Mouse (Mus musculus) liver, adult 10 weeks (tissue): ENCODE data around the gene Gm21904. TPM values are rescaled to one million over a fixed set of nuclear protein-coding genes. Genes with fewer than 3 reads are reported as not detected.

Experiments
- polyA plus RNA-seq: library from polyadenylated mRNA; stranded (reverse); fragments of 350-450 nt; fragmentation: Illumina TruSeq; extraction: RNeasy Lipid Tissue Mini Kit (QIAGEN cat#74804); gene quantifications from one replicate; pipeline ENCODE4 v1.2.3, GENCODE M21; 2014; ENCODE audit warnings: low read depth, low replicate concordance

Gm21904 gene
- not detected for polyA plus RNA-seq

GRCm38 (mm10) chrY:17846166-17846565 lies at the start of gene Gm21904:
Gm21904 (minus strand) TSS chrY:17846266.

DNA sequence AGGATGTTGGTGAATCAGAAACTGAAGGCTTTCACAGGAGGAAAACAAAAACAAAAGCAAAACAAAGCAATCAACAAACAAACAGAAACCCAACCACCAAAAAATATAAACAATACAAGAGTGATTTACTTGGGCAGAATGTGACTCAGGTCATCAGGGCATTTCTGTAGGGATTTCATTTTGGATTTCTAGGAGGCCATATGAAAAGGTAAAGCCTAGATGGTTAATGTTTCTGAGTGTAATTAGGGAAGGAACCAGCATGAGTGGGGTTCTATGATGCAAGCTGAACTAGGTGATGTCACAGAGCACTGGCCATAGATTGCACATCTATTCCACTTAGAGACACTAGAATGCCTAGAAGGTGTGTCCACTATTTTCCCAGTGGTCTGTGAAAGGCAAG lies 28.4 kb upstream of the Gm21904 start, which contains the start of the genes Gm20772 and Gm20831:
Gene Gm20772, plus strand, starts transcription at position 301 of the 400 bp plus-strand sequence.
Gene Gm20831, plus strand, starts transcription at position 301 of the 400 bp plus-strand sequence.

Other genes starting within 250 kb of the Gm21904 start
- not detected for gene Gm20772, start 28.5 kb upstream of the Gm21904 start, polyA plus RNA-seq
- gene Gm20831, start 28.5 kb upstream of the Gm21904 start, polyA plus RNA-seq, result not detected
- gene Srsy, start 91.1 kb upstream of the Gm21904 start, polyA plus RNA-seq, result not detected
- not detected for gene Gm21764, start 215.5 kb upstream of the Gm21904 start, polyA plus RNA-seq
- not detected for gene Ssty1, start 242.8 kb upstream of the Gm21904 start, polyA plus RNA-seq